Mouse (Mus musculus) thymus, adult 2 months (tissue): ENCODE data around the gene Tgm7.

Experiments
- CTCF ChIP-seq: fragments of 200-500 bp; IDR thresholded peaks from 2 replicates; pipeline ENCODE4 v1.5.1; 2012; ENCODE audit warnings: mild to moderate bottlenecking, control low read depth, low read length, moderate library complexity, borderline replicate concordance; ENCODE audit not compliant: control insufficient read depth, poor library complexity, insufficient read depth; ENCODE audit errors: extremely low read depth
- POLR2A ChIP-seq: fragments of 200-500 bp; IDR thresholded peaks from 2 replicates; pipeline ENCODE4 v1.6.1; 2012; ENCODE audit warnings: mild to moderate bottlenecking, low read length, control low read depth, moderate library complexity; ENCODE audit not compliant: control insufficient read depth, poor library complexity, insufficient read depth; ENCODE audit errors: extremely low read depth

GRCm38 (mm10) chr2:121061315-121061714 lies 48.3 kb downstream of the Tgm7 start:
- no peak for TF ChIP-seq CTCF
- TF ChIP-seq POLR2A: no peak
